Mouse (Mus musculus) cerebellum, adult 9-11 months (tissue): ENCODE data around the gene Il6.
A peak's percentile ranks its signal among the peaks of the same experiment; 100 is the strongest.
"Not testable (repeated sequence)": the region's sequence is repeated elsewhere in the genome, so short reads cannot be mapped to it uniquely, and the experiment has no call there.

Source experiments
- DNase-seq: peaks from one replicate; pipeline ENCODE4 v3.0.0; 2022

The Il6 gene

DNA sequence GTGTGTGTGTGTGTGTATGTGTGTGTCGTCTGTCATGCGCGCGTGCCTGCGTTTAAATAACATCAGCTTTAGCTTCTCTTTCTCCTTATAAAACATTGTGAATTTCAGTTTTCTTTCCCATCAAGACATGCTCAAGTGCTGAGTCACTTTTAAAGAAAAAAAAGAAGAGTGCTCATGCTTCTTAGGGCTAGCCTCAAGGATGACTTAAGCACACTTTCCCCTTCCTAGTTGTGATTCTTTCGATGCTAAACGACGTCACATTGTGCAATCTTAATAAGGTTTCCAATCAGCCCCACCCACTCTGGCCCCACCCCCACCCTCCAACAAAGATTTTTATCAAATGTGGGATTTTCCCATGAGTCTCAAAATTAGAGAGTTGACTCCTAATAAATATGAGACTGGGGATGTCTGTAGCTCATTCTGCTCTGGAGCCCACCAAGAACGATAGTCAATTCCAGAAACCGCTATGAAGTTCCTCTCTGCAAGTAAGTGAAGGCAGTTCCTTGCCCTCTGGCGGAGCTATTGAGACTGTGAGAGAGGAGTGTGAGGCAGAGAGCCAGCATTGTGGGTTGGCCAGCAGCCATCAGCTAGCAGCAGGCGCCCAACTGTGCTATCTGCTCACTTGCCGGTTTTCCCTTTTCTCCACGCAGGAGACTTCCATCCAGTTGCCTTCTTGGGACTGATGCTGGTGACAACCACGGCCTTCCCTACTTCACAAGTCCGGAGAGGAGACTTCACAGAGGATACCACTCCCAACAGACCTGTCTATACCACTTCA lies at the start of gene Il6:
Gene Il6 (plus strand): TSS at position 389 of the 778 bp plus-strand sequence.
- peak; percentile 82 for DNase-seq

DNA sequence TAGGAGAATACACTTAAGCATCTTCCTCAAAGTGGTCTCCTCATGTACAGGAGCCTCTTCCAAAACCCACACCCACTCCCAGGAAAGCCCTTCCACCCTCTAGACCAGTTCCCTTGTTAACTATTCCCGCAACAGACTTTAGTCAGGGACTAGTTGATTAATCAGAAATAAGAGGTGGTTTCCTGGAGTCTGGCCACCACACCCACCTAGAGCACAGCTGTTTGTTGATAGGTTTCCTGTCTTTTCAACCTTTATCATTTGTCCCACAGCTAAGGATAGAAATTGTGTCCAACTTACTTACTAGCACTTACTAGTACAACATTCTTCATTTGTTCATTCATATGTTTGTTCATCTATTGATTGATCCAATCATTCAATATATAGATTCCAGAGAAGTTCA lies 49.4 kb upstream of the Il6 start:
- DNase-seq = no peak

DNA sequence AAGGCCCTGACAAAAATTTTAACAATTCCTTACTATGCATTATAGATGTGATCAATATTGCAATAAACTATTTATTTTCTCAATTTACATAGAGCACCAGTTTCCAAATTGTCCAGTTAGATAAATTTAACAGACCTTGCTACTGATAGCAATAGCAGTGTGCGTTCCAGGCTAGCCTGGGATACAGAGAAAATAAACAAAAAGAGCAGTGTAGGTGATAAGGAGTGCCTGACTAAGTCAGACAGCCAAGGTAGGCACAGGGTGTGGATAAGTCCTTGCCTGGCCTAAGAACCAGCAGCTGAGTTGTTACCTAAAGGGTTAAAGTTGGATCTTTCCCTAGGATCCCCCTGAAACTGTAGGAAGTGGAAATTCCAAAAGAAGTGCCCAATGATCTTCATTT lies 42.7 kb upstream of the Il6 start:
- DNase-seq = no peak

DNA sequence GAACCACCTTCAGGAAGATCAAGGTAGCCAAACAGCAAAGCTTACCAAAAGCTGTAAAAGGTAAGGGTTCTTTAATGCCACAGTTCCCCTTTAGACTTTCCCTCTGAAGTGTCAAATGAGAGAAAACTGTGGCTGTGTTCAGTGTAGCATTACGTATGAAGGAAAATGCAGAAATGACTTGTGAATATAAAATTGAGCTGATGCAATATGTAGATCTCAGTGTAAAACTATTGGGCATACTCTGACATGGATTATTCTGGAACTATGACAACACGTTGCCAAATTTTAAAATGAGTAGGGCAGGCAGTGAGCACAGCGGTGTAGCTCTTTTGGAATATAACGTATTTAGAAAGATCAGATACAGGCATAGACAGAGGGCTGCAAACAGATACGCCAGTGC lies 40.1 kb upstream of the Il6 start:
- DNase-seq = no peak

DNA sequence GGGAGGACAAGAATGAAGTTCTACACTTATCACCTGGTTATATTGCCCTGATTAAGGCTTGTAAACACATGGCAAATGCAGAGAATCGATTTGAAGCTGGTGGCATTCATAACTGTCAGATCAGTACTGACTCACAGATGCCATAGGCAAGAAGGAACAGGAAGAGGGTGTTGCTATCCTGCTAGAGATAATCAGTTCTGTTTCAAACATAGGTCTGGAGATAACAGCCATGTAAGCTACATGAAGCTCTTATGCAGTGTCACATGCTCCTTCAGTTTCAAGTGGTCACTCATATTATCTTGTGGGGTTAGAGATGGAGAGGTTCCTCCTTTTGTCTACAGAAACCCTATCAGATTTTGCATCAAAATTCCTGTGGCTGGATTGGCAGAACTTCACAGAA lies 39.4 kb upstream of the Il6 start:
- DNase-seq = no peak

DNA sequence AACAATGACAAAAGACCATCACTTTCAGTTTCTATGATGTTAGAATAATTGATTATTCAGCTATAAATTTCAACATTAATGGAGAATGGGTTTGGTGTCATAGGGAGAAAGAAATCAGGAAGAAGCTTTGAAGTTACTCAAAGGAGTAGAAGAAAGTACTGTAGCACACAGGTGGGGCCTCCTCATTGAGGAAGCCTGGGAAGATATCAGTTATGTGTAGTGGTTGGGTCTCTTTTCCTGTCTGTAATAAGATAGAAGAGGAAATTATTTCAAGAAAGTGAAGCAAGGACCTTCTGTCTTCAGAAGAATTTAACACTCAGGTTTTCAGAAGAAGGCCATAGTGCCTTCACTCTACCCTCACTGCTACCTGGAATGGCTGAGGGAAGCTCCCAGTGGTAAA lies 38.8 kb upstream of the Il6 start:
- DNase-seq = no peak

DNA sequence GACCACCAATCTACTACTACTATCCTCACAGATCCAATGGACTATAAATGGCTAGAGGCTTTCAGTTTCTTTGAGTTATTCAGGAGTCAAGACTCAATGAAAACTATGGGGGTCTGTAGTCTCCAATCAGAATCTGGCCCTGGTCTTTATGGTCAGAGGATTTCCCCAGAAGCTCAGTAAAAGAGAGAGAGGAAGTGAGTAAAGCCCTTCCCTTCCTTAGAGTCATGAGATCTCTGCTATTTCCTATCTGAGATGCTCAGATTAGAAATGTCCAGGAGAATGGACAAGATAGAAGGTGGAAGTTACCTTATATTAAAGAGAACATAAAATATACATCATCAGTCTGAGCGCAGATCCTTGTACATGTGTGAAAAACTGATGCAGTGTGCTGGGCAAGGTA lies 19.3 kb upstream of the Il6 start:
- no peak for DNase-seq

DNA sequence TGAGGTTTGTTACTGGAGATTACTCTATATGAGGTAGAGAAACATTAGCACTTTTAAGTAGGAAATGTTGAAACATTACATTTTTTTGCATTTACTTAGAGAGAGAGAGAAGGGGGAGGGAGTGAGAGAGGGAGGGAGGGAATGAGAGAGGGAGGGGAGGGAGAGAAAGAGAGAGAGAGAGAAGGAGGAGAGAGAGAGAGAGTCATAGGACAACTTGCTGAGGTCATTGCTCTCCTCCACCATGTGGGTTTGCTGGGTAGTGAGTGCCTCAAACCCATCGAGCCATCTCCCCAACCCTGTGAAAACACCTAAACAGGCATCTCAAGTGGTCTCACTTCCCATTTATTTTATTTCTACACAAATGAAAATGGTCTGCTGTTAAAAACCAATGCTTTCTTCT lies 18.6 kb upstream of the Il6 start:
- no peak for DNase-seq

DNA sequence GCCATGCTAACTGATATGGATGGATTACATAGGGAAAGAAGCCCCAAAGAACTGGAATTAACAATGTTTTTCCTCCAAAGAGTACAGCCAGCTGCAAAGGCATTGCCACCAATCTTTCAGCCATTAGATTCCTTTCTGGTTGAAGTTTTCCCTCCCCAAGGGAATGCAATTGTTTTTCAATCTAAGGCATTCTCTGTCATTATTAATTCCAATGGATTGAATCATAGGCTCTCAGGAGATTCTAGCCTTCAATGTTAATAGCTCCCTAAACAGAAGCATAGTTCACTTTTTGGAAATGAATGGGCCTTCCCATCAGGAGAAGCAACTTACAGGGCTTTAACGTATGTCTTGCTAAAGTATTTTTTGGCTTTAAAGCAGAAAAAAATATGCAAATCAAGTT lies 15.6 kb upstream of the Il6 start:
- DNase-seq = no peak

DNA sequence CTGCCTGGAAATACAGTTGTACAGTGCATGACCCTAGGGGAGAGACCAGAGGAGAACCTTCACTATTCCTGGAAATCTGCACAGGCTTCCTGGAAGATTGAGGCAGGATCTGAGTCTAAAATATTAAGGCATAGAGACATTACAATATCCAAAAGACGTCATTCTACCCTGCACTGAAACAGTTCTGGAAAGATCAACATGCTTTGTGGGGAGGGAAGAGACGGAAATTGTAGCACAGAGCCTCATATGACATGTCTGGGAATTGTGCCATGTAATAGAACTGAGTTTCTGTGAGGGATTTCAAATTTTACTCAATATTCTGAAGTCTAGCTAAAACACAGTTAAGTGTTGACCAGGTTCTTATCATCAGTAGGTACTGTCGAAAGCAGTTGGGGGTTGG lies 12.0 kb upstream of the Il6 start:
- no peak for DNase-seq

DNA sequence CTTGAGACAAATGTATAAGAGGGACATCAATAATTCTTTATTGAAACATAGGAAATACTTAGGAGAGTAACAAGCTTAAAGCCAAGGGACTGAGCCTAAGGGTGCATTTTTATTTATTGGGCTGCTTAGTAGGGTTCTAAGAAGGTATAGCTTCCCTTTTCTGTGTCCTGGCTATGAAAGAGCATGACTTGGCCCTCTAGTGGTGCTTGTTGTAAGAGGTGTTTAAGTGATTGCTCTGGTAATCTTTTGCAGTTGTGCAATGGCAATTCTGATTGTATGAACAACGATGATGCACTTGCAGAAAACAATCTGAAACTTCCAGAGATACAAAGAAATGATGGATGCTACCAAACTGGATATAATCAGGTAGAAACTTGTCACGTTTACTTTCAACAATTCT lies 1.7 kb downstream of the Il6 start:
- DNase-seq = no peak

DNA sequence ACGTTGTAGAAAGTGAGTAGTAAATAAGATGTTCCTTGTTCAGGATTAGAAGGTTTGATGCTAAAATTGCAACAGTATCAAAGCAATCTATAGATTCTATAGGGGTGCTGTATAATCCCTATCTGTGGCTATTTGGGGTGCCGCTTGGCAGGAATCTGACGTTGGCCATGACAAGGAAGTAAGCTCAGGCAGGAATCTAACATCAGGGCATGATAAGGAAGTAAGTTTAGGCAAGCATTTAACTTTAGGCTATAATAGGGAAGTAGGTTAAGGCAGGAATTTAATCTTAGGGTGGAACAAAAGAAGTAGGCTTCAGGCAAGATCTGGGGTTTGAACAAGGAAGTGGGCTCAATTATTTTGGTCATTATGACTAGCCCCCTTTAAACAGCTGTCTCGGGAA lies 22.9 kb downstream of the Il6 start:
- not testable (repeated sequence) for DNase-seq

DNA sequence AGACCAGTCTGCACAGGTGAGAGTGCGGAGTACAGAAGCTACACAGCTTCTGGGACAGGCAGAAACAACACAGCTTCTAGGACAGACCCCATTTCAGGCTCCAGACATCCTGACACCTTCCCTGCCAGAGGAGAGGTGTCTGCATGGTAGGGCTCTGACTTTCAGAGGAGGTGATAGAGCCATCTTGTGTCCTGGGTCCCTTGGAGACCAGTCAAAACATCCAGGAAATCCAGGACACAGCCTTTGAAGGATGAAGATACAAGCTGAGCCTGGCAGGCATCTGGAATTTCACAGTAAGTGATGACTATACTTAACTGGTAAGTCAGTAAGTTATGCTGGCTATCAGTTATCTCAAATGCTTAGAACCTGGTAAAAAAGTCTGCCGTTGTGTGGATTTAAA lies 24.2 kb downstream of the Il6 start:
- not testable (repeated sequence) for DNase-seq

DNA sequence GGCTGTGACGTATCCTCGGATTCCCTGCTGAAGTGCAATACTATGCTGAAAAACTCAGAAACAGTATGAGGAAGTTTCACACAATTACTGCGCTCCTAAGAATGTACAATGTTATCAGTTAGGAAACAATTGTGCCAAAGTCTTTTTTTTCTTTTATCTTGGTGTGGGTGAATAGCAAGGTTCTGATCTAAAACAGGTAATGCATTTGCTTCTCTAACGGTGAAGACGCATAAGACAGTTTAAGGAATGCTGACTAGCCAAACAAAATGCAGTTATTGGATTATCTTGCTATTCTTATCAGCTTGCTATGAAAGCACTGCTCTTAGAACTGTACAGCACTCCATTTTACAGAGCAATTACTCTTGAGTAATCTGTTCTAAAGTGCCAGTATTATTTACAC lies 26.4 kb downstream of the Il6 start:
- not testable (repeated sequence) for DNase-seq

DNA sequence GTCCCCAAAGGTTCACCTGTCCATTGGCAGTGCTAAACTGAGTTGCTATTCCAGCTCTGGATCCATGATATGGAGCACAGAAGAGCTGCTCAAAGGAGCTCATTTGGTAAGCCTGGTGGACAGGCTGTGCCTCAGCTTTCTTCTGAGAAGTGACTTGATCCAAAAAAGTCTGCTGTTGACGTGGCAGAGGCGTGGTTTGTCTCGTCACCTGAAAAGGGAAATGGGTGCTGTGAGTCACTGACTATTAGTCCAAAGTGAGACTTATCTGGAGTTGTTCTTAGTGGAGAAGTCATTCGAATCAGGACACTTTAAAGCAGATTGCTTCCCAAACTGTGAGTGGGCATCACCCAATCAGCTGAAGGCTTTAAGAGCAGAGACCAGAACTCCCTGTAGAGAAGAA lies 26.9 kb downstream of the Il6 start:
- DNase-seq = not testable (repeated sequence)

DNA sequence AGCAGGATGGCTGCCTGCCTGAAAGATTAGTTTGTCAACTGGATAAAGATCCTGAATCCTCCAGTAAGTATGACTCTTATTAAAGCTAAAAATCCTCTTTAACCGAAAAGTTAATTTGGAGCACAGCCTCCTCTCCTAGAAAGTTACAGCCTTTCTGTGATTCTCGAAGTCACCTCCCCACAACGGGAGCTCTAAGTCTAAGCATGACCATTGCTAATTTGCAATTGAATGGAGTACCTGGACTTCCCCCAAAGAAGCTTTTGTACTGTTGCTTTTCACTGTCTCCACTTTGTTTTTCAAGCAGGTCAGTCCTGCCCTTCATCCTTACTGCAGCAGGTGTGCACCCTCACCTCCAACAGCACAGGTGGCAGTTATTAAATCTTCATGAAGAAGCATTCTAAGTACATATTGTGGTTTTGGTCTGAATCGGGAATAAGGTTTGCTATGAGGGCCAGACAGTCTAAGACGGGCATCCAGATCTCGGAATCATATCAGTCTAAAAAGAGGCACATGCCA lies 45.4 kb downstream of the Il6 start:
- no peak for DNase-seq

DNA sequence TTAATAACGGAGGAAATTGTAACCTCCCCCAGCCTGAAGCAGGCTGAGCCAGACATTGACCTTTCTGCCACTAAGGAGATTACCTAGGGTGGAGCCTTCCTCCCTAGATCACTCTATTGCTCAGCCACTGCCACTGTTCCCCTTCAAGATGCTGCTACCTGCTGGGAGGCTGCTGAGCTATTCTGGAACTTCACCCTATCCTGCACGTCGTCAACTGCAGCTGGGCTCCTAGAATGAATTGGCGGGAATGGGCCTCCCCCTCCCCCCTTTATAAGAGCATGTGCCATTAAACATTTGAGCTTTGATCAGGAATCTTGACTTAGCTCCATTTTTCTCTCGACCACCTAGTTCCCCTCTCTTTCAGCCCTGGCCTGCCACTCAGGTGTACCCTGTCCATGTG lies 46.7 kb downstream of the Il6 start:
- not testable (repeated sequence) for DNase-seq

DNA sequence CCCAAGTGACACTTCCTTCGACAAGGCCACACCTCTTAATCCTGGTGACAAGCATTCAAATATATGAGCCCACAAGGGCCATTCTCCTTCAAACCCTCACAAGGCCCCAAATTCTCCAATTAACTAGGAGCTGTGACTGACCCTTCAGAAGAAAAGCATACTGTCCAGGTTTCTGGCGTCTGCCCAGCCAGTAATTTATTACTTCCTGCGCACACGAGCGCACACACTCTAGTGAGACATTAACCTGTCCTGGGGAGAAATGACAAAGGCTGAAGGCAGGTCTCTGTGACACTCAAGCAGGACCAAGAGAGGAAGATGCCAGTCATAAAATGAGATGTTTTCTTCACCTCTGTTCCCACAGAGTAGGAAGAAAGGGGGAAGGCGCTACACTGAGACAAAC lies 54.8 kb downstream of the Il6 start:
- no peak for DNase-seq
